In the genomic region with DNA sequence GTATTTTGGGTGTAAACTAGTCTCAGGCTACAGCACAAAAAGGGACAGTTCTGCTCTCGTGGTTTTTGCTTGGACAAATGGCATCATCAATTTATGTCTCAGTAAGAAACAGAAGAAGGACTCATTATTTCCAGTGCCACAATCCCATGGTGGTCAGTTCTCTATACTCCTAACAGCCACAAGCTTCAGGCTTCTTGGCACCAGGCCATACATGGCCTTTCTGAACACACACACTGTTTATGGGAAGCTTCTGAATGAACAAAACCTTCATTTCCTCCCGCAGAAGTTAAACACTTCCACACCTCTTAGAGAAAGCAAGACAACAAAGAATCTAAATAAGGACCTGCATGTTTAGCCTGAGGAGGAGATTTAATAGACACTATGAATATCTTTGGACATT, we compare ENCODE assay signal across 9 mouse cellular contexts.
DNase-seq lines count a peak whose midpoint lies in the region.
"Had no signal": no experiment of that assay in that cellular context is flagged by ENCODE, and none has a peak within 500 bp of the region (broad histone marks: within the 10 kb centered on the region; RNA-seq: fewer than 3 reads in every experiment).

No protein-coding gene starts in this region.

- H3K4me1 ChIP-seq in limb, embryonic 10.5 days: peaks cover 16% of the 10 kb centered on the region

- H3K27ac ChIP-seq in limb, embryonic 10.5 days: peak overlapping the region; percentile 50; the same call in 1 of the 2 replicates

- H3K27me3 ChIP-seq in limb, embryonic 10.5 days (ENCODE audit: low read depth, poor library complexity, severe bottlenecking): no peaks in the 10 kb centered on the region

- no peaks in the 10 kb centered on the region for H3K9me3 ChIP-seq in limb, embryonic 10.5 days (replicated peaks)

- no peaks in the 10 kb centered on the region for H3K36me3 ChIP-seq in limb, embryonic 10.5 days

- no peak overlapping the region for H3K4me3 ChIP-seq in limb, embryonic 10.5 days

- intact Hi-C loops in left cerebral cortex, postnatal 4 days (cut with DNase I): no loop called here

- peak; percentile 2 for DNase-seq in adrenal gland, postnatal 25 days
- DNase-seq in adrenal gland, adult (ENCODE audit: inconsistent age in 2 of 2, low spot score in 1 of 2): no peak
- DNase-seq in left cerebral cortex, postnatal 4 days: peak; percentile 57
- DNase-seq in left cerebral cortex, adult 18-20 months (ENCODE audit: low spot score in 2 of 2): no peak
- peak; percentile 9 for DNase-seq in cerebellum, adult 8-10 months
- DNase-seq in limb, embryonic 10.5 days (ENCODE audit: low spot score): no peak
- no peak for DNase-seq in spleen, postnatal 36 days (ENCODE audit: low spot score in 2 of 2)
- no peak for DNase-seq in ovary, adult 18-20 months (ENCODE audit: low spot score)
- DNase-seq: heart, postnatal 14 days had no signal

- WGBS in limb, embryonic 10.5 days: 58% methylated on average over 2 of the region's 2 CpGs

Comparison
In these comparisons a context has a peak if more than half of its experiments do, and no peak if none do; other contexts are left out.
1. DNase-seq: peak in adrenal gland, postnatal 25 days (single experiment), left cerebral cortex, postnatal 4 days (single experiment) and cerebellum, adult 8-10 months (single experiment); none in adrenal gland, adult (0 of 2), left cerebral cortex, adult 18-20 months (0 of 2), limb, embryonic 10.5 days (single experiment), spleen, postnatal 36 days (0 of 2) and ovary, adult 18-20 months (single experiment).